Mouse (Mus musculus) midbrain, embryonic 10.5 days (tissue): ENCODE results near the gene Tmcc3. TPM values are rescaled to one million over a fixed set of nuclear protein-coding genes. Genes with fewer than 3 reads are reported as not detected.

Experiments used
- DNase-seq: peaks from one replicate; pipeline ENCODE4 v3.0.0-alpha.2; 2017; ENCODE audit warnings: low spot score
- H3K27ac ChIP-seq: fragments of 300-500 bp; sonication (generic); replicated peaks from 2 replicates; pipeline ENCODE4 v1.5.1; 2016; ENCODE audit warnings: mild to moderate bottlenecking
- H3K27me3 ChIP-seq: fragments of 300-500 bp; sonication (generic); 2 replicates; pipeline ENCODE4 v1.6.1; 2016; ENCODE audit warnings: low read depth, mild to moderate bottlenecking; ENCODE audit not compliant: poor library complexity, severe bottlenecking
- H3K36me3 ChIP-seq: fragments of 300-500 bp; sonication (generic); 2 replicates; pipeline ENCODE4 v1.6.1; 2016; ENCODE audit warnings: mild to moderate bottlenecking, moderate library complexity
- H3K4me1 ChIP-seq: fragments of 300-500 bp; sonication (generic); 2 replicates; pipeline ENCODE4 v1.6.1; 2016
- H3K4me3 ChIP-seq: fragments of 300-500 bp; sonication (generic); 2 replicates; pipeline ENCODE4 v1.5.1; 2016; ENCODE audit warnings: mild to moderate bottlenecking, moderate library complexity
- H3K9me3 ChIP-seq: fragments of 300-500 bp; sonication (generic); replicated peaks from 2 replicates; pipeline ENCODE4 v1.6.1; 2016; ENCODE audit warnings: mild to moderate bottlenecking
- WGBS: fragments of 180-500 bp; shearing (Covaris S2); methylation state at CpG from one replicate; pipeline ENCODE4 v1.1.7; 2016; 5-methylcytosine and 5-hydroxymethylcytosine counted together
- microRNA-seq: library from miRNA; unstranded; fragments of <30 nt; microRNA quantifications from one replicate; pipeline ENCODE4, GENCODE M21; 2017
- polyA plus RNA-seq: library from polyadenylated mRNA; unstranded; fragments of >200 nt; fragmentation: Nextera tagmentation; extraction: Ambion mirVana; gene quantifications from 2 replicates; pipeline ENCODE4 v1.2.1, GENCODE M21; 2016

Tmcc3 gene
- polyA plus RNA-seq, 1 experiment from 2014 or later = 2.9 TPM

- DNase-seq = no peak
- Histone ChIP-seq H3K27ac (no peak overlapping the region), H3K9me3 (no peaks in the 10 kb centered on the region), H3K27me3 (no peaks in the 10 kb centered on the region), H3K4me1 (no peaks in the 10 kb centered on the region), H3K36me3 (no peaks in the 10 kb centered on the region), H3K4me3 (no peak overlapping the region)
- 83% methylated on average over 5 of the region's 5 CpGs for WGBS
Measured at GRCm38 (mm10) chr10:94640067-94640466, 328.3 kb downstream of the Tmcc3 start.

Small RNAs within 50 kb of the gene (microRNA-seq; reads per million reads assigned to microRNA genes)
- gene Mir7211 = 0.90 reads per million

Other genes starting within 250 kb of the Tmcc3 start
- gene Nr2c1, start 163.9 kb upstream of the Tmcc3 start, polyA plus RNA-seq = 12.3 and 12.6 TPM in 2 replicates
- gene Ndufa12, start 113.2 kb upstream of the Tmcc3 start, polyA plus RNA-seq = 601 and 607 TPM in 2 replicates
- 0.17 TPM in 1 of 2 replicates, not detected in the other for gene Gm4792, start 13.2 kb upstream of the Tmcc3 start, polyA plus RNA-seq